In genomic region chr1:86499903-86500302, GRCm38 (mm10) we compare ENCODE assay signal across 9 mouse cellular contexts. TPM values are rescaled to one million over a fixed set of nuclear protein-coding genes. Genes with fewer than 3 reads are reported as not detected.
DNase-seq lines count a peak whose midpoint lies in the region; ATAC-seq and TF ChIP-seq lines count a peak whose summit lies in the region.
"Had no signal": no experiment of that assay in that cellular context is flagged by ENCODE, and none has a peak within 500 bp of the region (broad histone marks: within the 10 kb centered on the region; RNA-seq: fewer than 3 reads in every experiment).

No protein-coding gene starts in this region.

- 51% methylated on average over 3 of the region's 3 CpGs for WGBS in midbrain, embryonic 11.5 days
- WGBS in midbrain, embryonic 15.5 days, result 38% methylated on average over 3 of the region's 3 CpGs
- 35% methylated on average over 3 of the region's 3 CpGs for WGBS in embryonic facial prominence, embryonic 15.5 days
- WGBS in hindbrain, postnatal 0 days, result 42% methylated on average over 3 of the region's 3 CpGs
- 27% methylated on average over 3 of the region's 3 CpGs for WGBS in lung, embryonic 16.5 days

- H3K4me1 ChIP-seq in midbrain, embryonic 11.5 days (ENCODE audit: control insufficient read depth, insufficient read depth, low read length), result peaks cover 35% of the 10 kb centered on the region
- H3K4me1 ChIP-seq in midbrain, embryonic 15.5 days, result peaks cover 37% of the 10 kb centered on the region
- peaks cover 59% of the 10 kb centered on the region for H3K4me1 ChIP-seq in embryonic facial prominence, embryonic 15.5 days
- H3K4me1 ChIP-seq in hindbrain, postnatal 0 days (ENCODE audit: insufficient read depth, low read length), result peaks cover 12% of the 10 kb centered on the region
- H3K4me1 ChIP-seq in lung, embryonic 16.5 days (replicated peaks; ENCODE audit: control insufficient read depth, insufficient read depth, low read length), result peaks cover 57% of the 10 kb centered on the region

- H3K9ac ChIP-seq in midbrain, embryonic 11.5 days (ENCODE audit: low read length), result no peak overlapping the region
- no peak overlapping the region for H3K9ac ChIP-seq in midbrain, embryonic 15.5 days
- no peak overlapping the region for H3K9ac ChIP-seq in embryonic facial prominence, embryonic 15.5 days
- H3K9ac ChIP-seq in hindbrain, postnatal 0 days (replicated peaks; ENCODE audit: low read length), result no peak overlapping the region
- H3K9ac ChIP-seq in lung, embryonic 16.5 days (ENCODE audit: low read length), result peak overlapping the region; percentile 45; the same call in 1 of the 2 replicates
- H3K9ac ChIP-seq: lung, embryonic 15.5 days had no signal

- ATAC-seq in midbrain, embryonic 11.5 days (ENCODE audit: low FRiP score), result no peak
- no peak for ATAC-seq in midbrain, embryonic 15.5 days (replicated peaks)
- no peak for ATAC-seq in embryonic facial prominence, embryonic 15.5 days (ENCODE audit: insufficient number of reproducible peaks, low FRiP score, low TSS enrichment, low read depth)
- ATAC-seq in hindbrain, postnatal 0 days, result no peak
- ATAC-seq in lung, embryonic 16.5 days (ENCODE audit: low read depth), result no peak
- ATAC-seq in frontal cortex, adult (ENCODE audit: low TSS enrichment), result no peak

- H3K27me3 ChIP-seq in midbrain, embryonic 11.5 days (ENCODE audit: control insufficient read depth, insufficient read depth, low read length), result no peaks in the 10 kb centered on the region
- no peaks in the 10 kb centered on the region for H3K27me3 ChIP-seq in midbrain, embryonic 15.5 days (replicated peaks)
- no peaks in the 10 kb centered on the region for H3K27me3 ChIP-seq in embryonic facial prominence, embryonic 15.5 days
- no peaks in the 10 kb centered on the region for H3K27me3 ChIP-seq in hindbrain, postnatal 0 days (ENCODE audit: insufficient read depth, low read length)
- H3K27me3 ChIP-seq in lung, embryonic 16.5 days (ENCODE audit: control insufficient read depth, insufficient read depth, low read depth, low read length), result no peaks in the 10 kb centered on the region
- H3K27me3 ChIP-seq: lung, embryonic 15.5 days had no signal

- no peak overlapping the region for H3K27ac ChIP-seq in midbrain, embryonic 11.5 days (ENCODE audit: low read depth, low read length)
- no peak overlapping the region for H3K27ac ChIP-seq in midbrain, embryonic 15.5 days
- 0 out of 2 replicates have a peak overlapping the region, but pooled peaks have one; percentile 31 for H3K27ac ChIP-seq in embryonic facial prominence, embryonic 15.5 days (replicated peaks)
- no peak overlapping the region for H3K27ac ChIP-seq in hindbrain, postnatal 0 days
- peak overlapping the region; percentile 36 for H3K27ac ChIP-seq in lung, embryonic 16.5 days (ENCODE audit: low read length)
- H3K27ac ChIP-seq: lung, embryonic 15.5 days had no signal

- H3K4me3 ChIP-seq in midbrain, embryonic 11.5 days (ENCODE audit: low read depth, low read length), result no peak overlapping the region
- H3K4me3 ChIP-seq in midbrain, embryonic 15.5 days, result no peak overlapping the region
- no peak overlapping the region for H3K4me3 ChIP-seq in embryonic facial prominence, embryonic 15.5 days (replicated peaks)
- no peak overlapping the region for H3K4me3 ChIP-seq in hindbrain, postnatal 0 days (ENCODE audit: low read length)
- H3K4me3 ChIP-seq in lung, embryonic 16.5 days (ENCODE audit: low read length), result no peak overlapping the region
- H3K4me3 ChIP-seq: lung, embryonic 15.5 days had no signal

- no peak overlapping the region for H3K4me2 ChIP-seq in midbrain, embryonic 11.5 days
- no peak overlapping the region for H3K4me2 ChIP-seq in midbrain, embryonic 15.5 days
- no peak overlapping the region for H3K4me2 ChIP-seq in embryonic facial prominence, embryonic 15.5 days (replicated peaks)
- no peak overlapping the region for H3K4me2 ChIP-seq in hindbrain, postnatal 0 days (ENCODE audit: low read depth, low read length)
- no peak overlapping the region for H3K4me2 ChIP-seq in lung, embryonic 16.5 days (ENCODE audit: low read depth, low read length)
- H3K4me2 ChIP-seq: lung, embryonic 15.5 days had no signal

- DNase-seq in midbrain, embryonic 11.5 days (ENCODE audit: low spot score, missing footprints), result peak; percentile 88
- peak; percentile 83 for DNase-seq in adrenal gland, postnatal 14 days
- DNase-seq in hindbrain, postnatal 0 days (ENCODE audit: low spot score), result peak; percentile 67
- peak; percentile 67 to 78 for DNase-seq in spleen, postnatal 14 days (ENCODE audit: low spot score in 2 of 2)

- H3K36me3 ChIP-seq in midbrain, embryonic 11.5 days (ENCODE audit: control insufficient read depth, insufficient read depth, low read length), result no peaks in the 10 kb centered on the region
- H3K36me3 ChIP-seq in midbrain, embryonic 15.5 days (replicated peaks), result no peaks in the 10 kb centered on the region
- H3K36me3 ChIP-seq in embryonic facial prominence, embryonic 15.5 days, result no peaks in the 10 kb centered on the region
- H3K36me3 ChIP-seq in hindbrain, postnatal 0 days (ENCODE audit: insufficient read depth, low read length), result no peaks in the 10 kb centered on the region
- H3K36me3 ChIP-seq in lung, embryonic 16.5 days (ENCODE audit: control insufficient read depth, insufficient read depth, low read length), result no peaks in the 10 kb centered on the region
- H3K36me3 ChIP-seq: lung, embryonic 15.5 days had no signal

- TF ChIP-seq CTCF in hindbrain, postnatal 0 days (IDR thresholded peaks at IDR 0.05; ENCODE audit: low read depth), result peak; percentile 75

- H3K9me3 ChIP-seq in midbrain, embryonic 11.5 days (ENCODE audit: control insufficient read depth, low read length), result no peaks in the 10 kb centered on the region
- H3K9me3 ChIP-seq in midbrain, embryonic 15.5 days, result no peaks in the 10 kb centered on the region
- H3K9me3 ChIP-seq in embryonic facial prominence, embryonic 15.5 days (replicated peaks), result no peaks in the 10 kb centered on the region
- H3K9me3 ChIP-seq in hindbrain, postnatal 0 days (ENCODE audit: low read length), result no peaks in the 10 kb centered on the region
- no peaks in the 10 kb centered on the region for H3K9me3 ChIP-seq in lung, embryonic 16.5 days (ENCODE audit: control insufficient read depth, low read length)
- H3K9me3 ChIP-seq: lung, embryonic 15.5 days had no signal

RNA-seq across cellular contexts. Expression of gene Ptma, which starts 26.6 kb away (rescaled TPM):
- polyA plus RNA-seq in midbrain, embryonic 11.5 days (2014; fragmentation: Nextera tagmentation; extraction: Ambion mirVana), result 3,090 and 3,352 TPM in 2 replicates
- 1,373 and 1,532 TPM in 2 replicates for polyA plus RNA-seq in midbrain, embryonic 15.5 days (2015; fragmentation: Nextera tagmentation; extraction: Ambion mirVana)
- total RNA-seq in adrenal gland, postnatal 14 days (2021), result 806 and 848 TPM in 2 replicates
- polyA plus RNA-seq in embryonic facial prominence, embryonic 15.5 days (2015; fragmentation: Nextera tagmentation; extraction: Ambion mirVana), result 1,945 and 2,079 TPM in 2 replicates
- total RNA-seq in hindbrain, postnatal 0 days (2014; rRNA removed), result 619 and 723 TPM in 2 replicates
- polyA plus RNA-seq in hindbrain, postnatal 0 days (2015; fragmentation: Nextera tagmentation; extraction: Ambion mirVana), result 1,399 and 1,474 TPM in 2 replicates
- polyA plus RNA-seq in lung, embryonic 16.5 days (2015; fragmentation: Nextera tagmentation; extraction: Ambion mirVana), result 2,358 and 2,609 TPM in 2 replicates

Comparison
In these comparisons a context has a peak if more than half of its experiments do, and no peak if none do; other contexts are left out.
1. H3K27ac ChIP-seq: peak in embryonic facial prominence, embryonic 15.5 days (single experiment) and lung, embryonic 16.5 days (single experiment); none in midbrain, embryonic 11.5 days (single experiment), midbrain, embryonic 15.5 days (single experiment) and hindbrain, postnatal 0 days (single experiment).
2. Peak in every context shown above with its lines, with median percentiles within 50 percentile points of each other: DNase-seq.